Mouse (Mus musculus) embryonic facial prominence, embryonic 11.5 days (tissue): Measurements from ENCODE around the gene Gm15737. TPM values are rescaled to one million over a fixed set of nuclear protein-coding genes. Genes with fewer than 3 reads are reported as not detected.

Experiments
- ATAC-seq: fragments of 200-750 bp; cut with Nextera tagmentation; replicated peaks from 2 replicates; pipeline ENCODE4 v1.8.0; 2017; ENCODE audit warnings: low read depth; ENCODE audit not compliant: insufficient number of reproducible peaks, low FRiP score, low TSS enrichment
- DNase-seq: peaks from one replicate; pipeline ENCODE4 v3.0.0-alpha.2; 2015; ENCODE audit warnings: low spot score
- H3K27ac ChIP-seq: fragments of 300-500 bp; sonication (generic); replicated peaks from 2 replicates; pipeline ENCODE4 v1.5.1; 2014; ENCODE audit warnings: mild to moderate bottlenecking, low read depth, low read length, control low read depth
- H3K27me3 ChIP-seq: fragments of 300-500 bp; sonication (generic); 2 replicates; pipeline ENCODE4 v1.6.1; 2014; ENCODE audit warnings: mild to moderate bottlenecking, low read length, moderate library complexity, mixed read lengths; ENCODE audit not compliant: control insufficient read depth, insufficient read depth
- H3K36me3 ChIP-seq: fragments of 300-500 bp; sonication (generic); replicated peaks from 2 replicates; pipeline ENCODE4 v1.6.1; 2014; ENCODE audit warnings: low read depth, mild to moderate bottlenecking, low read length, moderate library complexity, mixed read lengths; ENCODE audit not compliant: control insufficient read depth, insufficient read depth
- H3K4me1 ChIP-seq: fragments of 300-500 bp; sonication (generic); 2 replicates; pipeline ENCODE4 v1.6.1; 2014; ENCODE audit warnings: low read length, mixed read lengths; ENCODE audit not compliant: control insufficient read depth, insufficient read depth
- H3K4me2 ChIP-seq: fragments of 300-500 bp; sonication (generic); 2 replicates; pipeline ENCODE4 v1.6.1; 2014; ENCODE audit warnings: low read depth, mild to moderate bottlenecking, control low read depth, low read length, moderate library complexity
- H3K4me3 ChIP-seq: fragments of 300-500 bp; sonication (generic); 2 replicates; pipeline ENCODE4 v1.5.1; 2014; ENCODE audit warnings: low read depth, low read length, control low read depth
- H3K9ac ChIP-seq: fragments of 300-500 bp; sonication (generic); replicated peaks from 2 replicates; pipeline ENCODE4 v1.6.1; 2014; ENCODE audit warnings: mild to moderate bottlenecking, control low read depth, low read length
- H3K9me3 ChIP-seq: fragments of 300-500 bp; sonication (generic); replicated peaks from 2 replicates; pipeline ENCODE4 v1.6.1; 2016; ENCODE audit warnings: mild to moderate bottlenecking, low read length, inconsistent platforms, mixed read lengths; ENCODE audit not compliant: control insufficient read depth
- WGBS: fragments of 180-500 bp; shearing (Covaris S2); extraction: QIAGEN DNeasy Blood & Tissue Kit; methylation state at CpG from one replicate; pipeline ENCODE4 v1.1.7; 2014; 5-methylcytosine and 5-hydroxymethylcytosine counted together
- polyA plus RNA-seq: library from polyadenylated mRNA; unstranded; fragments of >200 nt; fragmentation: Nextera tagmentation; extraction: Ambion mirVana; gene quantifications from 2 replicates; pipeline ENCODE4 v1.2.1, GENCODE M21; 2014

Gm15737 gene
- polyA plus RNA-seq, result 0.07 TPM in 1 of 2 replicates, not detected in the other

DNA sequence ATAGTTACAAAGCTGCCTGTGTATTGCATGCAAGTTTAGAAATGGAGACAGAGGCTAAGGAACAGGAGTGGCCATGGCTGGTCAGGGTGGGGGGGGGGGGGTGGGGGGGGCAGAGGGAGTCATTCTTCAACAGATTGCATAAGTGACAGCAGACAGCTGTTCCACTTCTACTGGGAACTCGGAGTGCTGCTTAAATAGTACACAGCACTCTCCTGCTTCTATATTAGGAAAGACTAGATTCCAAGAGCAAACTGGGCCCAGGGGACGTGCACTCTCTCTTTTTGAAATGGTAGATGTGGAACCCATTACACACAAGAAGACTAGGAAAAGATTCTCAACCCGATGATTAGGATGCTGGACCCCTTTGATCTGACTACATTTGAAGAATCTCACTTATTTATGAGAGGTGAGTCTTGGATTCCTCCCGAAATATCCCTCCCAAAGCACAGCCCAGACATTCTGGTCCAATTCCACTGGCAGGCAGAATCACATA, at the start of gene Gm15737:
Gm15737 (plus strand) TSS at position 269 of the 493 bp plus-strand sequence.
- Histone ChIP-seq H3K4me3 (no peak within 1 kb of the TSS), H3K9me3 (no peaks in the 10 kb centered on the region), H3K36me3 (no peaks in the 10 kb centered on the region), H3K4me1 (no peaks in the 10 kb centered on the region; the same call in 1 of the 2 replicates), H3K9ac (no peak within 1 kb of the TSS), H3K27ac (no peak within 1 kb of the TSS), H3K4me2 (no peak within 1 kb of the TSS), H3K27me3 (no peaks in the 10 kb centered on the region)
- 40% methylated on average over 4 of the region's 4 CpGs for WGBS
- peak; percentile 46 for DNase-seq
- no peak for ATAC-seq

DNA sequence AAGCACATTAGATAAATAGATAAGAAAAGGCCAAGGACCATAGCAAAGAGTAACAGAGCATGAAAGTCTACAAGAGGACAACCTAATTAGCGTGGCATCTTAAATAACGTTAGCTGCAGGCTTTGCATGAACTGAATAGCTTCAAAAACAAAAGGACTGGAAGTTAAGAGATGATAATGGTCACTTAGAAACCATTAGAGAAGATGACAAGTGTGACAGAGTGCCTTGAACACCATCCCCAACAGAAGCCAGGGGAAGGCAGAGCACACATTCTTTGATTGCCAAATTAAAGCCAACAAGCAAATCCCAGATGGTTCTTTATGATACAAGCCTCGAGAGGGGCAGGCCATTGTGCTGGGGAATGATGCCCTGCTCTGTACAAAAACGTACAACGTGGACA, 47.6 kb upstream of the Gm15737 start:
- Histone ChIP-seq H3K4me3 (no peak overlapping the region), H3K9me3 (no peaks in the 10 kb centered on the region), H3K27ac (no peak overlapping the region), H3K27me3 (no peaks in the 10 kb centered on the region), H3K36me3 (no peaks in the 10 kb centered on the region), H3K9ac (no peak overlapping the region), H3K4me2 (no peak overlapping the region), H3K4me1 (peaks cover under 1% of the 10 kb centered on the region; the same call in 1 of the 2 replicates)
- WGBS, result 46% methylated on average over 5 of the region's 5 CpGs
- ATAC-seq (no peak), DNase-seq (no peak)

DNA sequence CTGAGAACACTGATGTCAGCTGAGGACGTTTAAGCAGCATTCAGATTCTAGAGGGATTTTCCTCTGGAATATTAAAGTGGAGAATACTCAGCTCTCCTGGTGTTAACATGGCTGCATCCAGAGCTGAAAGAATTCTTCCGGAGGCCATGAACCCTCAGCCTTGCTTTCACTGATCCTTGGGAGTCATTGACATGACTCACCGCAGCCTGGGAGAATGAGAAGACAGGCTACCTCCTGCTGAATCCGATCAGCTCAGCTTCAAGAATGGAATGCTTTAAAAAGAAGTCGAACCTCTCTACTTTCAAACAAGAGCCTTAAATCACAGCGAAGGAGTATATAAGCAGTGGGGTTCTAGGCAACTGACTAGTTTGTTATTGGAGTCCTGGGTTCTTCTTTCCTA, 47.2 kb upstream of the Gm15737 start:
- ATAC-seq, result no peak
- 58% methylated on average over 6 of the region's 6 CpGs for WGBS

DNA sequence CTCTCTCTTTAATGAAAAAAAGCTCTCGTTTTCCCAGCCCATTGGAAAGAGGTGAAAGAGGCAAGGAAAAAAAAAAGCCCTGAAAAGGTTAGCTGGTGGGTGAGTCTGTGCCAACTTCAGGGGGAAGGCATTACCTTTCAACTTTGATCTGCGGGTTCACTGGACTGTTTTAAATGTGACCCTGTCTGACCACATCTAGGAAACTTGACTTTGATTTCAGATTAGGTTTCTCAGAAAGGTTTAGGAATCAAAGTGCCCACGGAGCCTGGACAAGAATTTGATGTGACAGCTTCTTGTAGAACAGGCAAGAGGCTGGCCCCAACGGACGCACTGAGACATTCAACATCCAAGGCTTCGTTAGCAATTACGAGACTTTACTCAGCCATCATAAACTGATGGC, 45.2 kb upstream of the Gm15737 start:
- Histone ChIP-seq H3K27me3 (no peaks in the 10 kb centered on the region), H3K36me3 (no peaks in the 10 kb centered on the region; the same call in 1 of the 2 replicates), H3K4me1 (no peaks in the 10 kb centered on the region), H3K9ac (no peak overlapping the region), H3K4me3 (no peak overlapping the region), H3K9me3 (no peaks in the 10 kb centered on the region), H3K4me2 (no peak overlapping the region), H3K27ac (no peak overlapping the region)
- ATAC-seq (no peak), DNase-seq (peak; percentile 66)
- WGBS, result 28% methylated on average over 7 of the region's 7 CpGs

More for the DNA sequence above, 47.2 kb upstream of the Gm15737 start:
- no peaks in the 10 kb centered on the region for H3K4me1 ChIP-seq
- H3K4me3 ChIP-seq, result no peak overlapping the region
- H3K4me2 ChIP-seq, result no peak overlapping the region
- DNase-seq, result no peak
- H3K27me3 ChIP-seq, result no peaks in the 10 kb centered on the region
- no peak overlapping the region for H3K27ac ChIP-seq
- no peak overlapping the region for H3K9ac ChIP-seq
- no peaks in the 10 kb centered on the region for H3K36me3 ChIP-seq
- H3K9me3 ChIP-seq, result no peaks in the 10 kb centered on the region

DNA sequence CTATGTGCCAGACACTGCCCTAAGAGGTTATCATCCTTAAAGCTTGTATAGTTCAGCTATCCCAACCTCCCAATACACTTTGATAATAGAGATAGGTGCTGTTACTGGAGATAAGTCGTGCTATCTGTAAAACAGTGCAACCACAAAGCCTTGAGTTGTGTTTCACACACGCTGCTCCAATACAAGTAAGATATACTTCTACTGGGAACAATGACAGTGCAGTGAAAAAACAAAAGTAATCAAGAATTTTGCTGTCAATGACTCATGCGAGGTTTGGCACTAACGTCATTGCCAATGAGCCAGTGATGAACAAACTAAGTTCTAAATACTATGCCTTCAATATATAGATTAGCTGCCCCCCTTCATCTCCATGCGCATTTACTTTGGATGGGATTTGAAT, 42.6 kb upstream of the Gm15737 start:
- Histone ChIP-seq H3K9ac (no peak overlapping the region), H3K4me1 (no peaks in the 10 kb centered on the region), H3K4me2 (no peak overlapping the region), H3K36me3 (no peaks in the 10 kb centered on the region; the same call in 1 of the 2 replicates), H3K4me3 (no peak overlapping the region), H3K9me3 (no peaks in the 10 kb centered on the region), H3K27ac (no peak overlapping the region), H3K27me3 (no peaks in the 10 kb centered on the region)
- no peak for ATAC-seq
- 90% methylated on average over 5 of the region's 5 CpGs for WGBS
- no peak for DNase-seq

DNA sequence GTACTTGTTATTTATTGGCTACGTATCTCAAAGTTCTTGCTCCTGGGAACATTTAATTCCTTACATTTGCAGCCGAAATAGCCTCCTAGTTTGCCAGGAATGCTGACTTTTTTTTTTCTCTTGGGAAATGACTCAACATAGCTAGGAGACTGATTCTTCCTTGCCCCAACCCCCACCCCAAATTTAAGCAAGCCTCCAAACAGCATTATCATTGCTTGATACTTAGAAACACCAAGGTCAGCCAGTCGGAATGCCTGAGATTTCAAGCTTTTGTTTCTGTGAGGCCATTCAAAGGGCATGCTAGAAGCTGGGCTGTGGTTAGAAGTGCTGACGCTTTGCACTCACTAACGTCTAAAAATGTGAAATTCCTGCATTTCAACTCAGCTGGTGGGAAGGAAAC, 41.8 kb upstream of the Gm15737 start:
- 37% methylated on average over 5 of the region's 5 CpGs for WGBS

DNA sequence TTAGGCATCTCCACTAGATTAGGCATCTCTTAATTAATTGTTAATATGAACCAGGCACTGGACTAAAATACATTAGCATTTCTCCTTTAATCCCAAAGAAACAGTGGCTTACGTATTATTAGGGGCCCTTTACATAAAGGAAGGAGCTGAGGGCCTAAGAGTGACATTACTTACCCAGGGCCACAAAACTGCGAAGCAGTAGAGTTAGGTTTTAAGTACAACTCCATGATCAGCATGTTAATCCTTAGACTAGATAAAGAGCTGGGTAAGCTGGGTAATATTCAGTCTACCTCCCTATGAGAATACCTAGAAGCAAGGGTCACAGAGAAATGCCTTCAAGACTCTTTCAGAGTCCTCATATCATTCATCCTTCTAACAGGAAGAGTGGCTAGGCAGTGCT, 40.0 kb upstream of the Gm15737 start:
- 94% methylated on average over 2 of the region's 2 CpGs for WGBS
- no peak overlapping the region for H3K4me2 ChIP-seq
- no peak overlapping the region for H3K27ac ChIP-seq
- H3K9me3 ChIP-seq, result no peaks in the 10 kb centered on the region
- ATAC-seq (no peak), DNase-seq (no peak)
- no peak overlapping the region for H3K9ac ChIP-seq
- H3K36me3 ChIP-seq, result no peaks in the 10 kb centered on the region; the same call in 1 of the 2 replicates
- no peaks in the 10 kb centered on the region for H3K4me1 ChIP-seq
- no peaks in the 10 kb centered on the region for H3K27me3 ChIP-seq
- H3K4me3 ChIP-seq, result no peak overlapping the region

More for the DNA sequence above, 41.8 kb upstream of the Gm15737 start:
- ATAC-seq (no peak), DNase-seq (no peak)
- Histone ChIP-seq H3K27ac (no peak overlapping the region), H3K27me3 (no peaks in the 10 kb centered on the region), H3K4me1 (no peaks in the 10 kb centered on the region), H3K9me3 (no peaks in the 10 kb centered on the region), H3K9ac (no peak overlapping the region), H3K4me3 (no peak overlapping the region), H3K36me3 (no peaks in the 10 kb centered on the region; the same call in 1 of the 2 replicates), H3K4me2 (no peak overlapping the region)

DNA sequence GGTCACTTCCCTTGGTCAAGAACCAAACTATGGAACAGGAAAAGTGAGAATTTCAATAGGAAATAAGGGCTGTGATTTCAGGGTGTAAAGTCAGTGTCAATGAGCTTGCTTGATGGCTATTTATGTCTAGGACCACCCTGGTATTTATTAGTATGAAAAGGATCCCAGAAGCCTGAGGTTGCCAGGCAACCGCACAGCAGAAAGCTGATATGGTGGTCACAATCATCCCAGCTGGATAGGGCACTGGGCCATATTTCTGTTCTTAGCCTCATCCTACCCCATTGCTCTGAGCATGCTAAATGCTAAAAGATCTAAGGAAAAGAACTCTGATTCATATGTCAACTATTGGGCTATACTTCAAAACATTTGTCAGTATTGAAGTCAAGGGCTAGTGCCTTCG, 38.1 kb upstream of the Gm15737 start:
- no peak overlapping the region for H3K27ac ChIP-seq
- DNase-seq (no peak), ATAC-seq (no peak)
- H3K9me3 ChIP-seq, result no peaks in the 10 kb centered on the region
- H3K4me2 ChIP-seq, result no peak overlapping the region
- H3K9ac ChIP-seq, result no peak overlapping the region
- no peaks in the 10 kb centered on the region for H3K4me1 ChIP-seq
- no peak overlapping the region for H3K4me3 ChIP-seq
- H3K27me3 ChIP-seq, result no peaks in the 10 kb centered on the region
- no peaks in the 10 kb centered on the region; the same call in 1 of the 2 replicates for H3K36me3 ChIP-seq
- 90% methylated on average over 2 of the region's 2 CpGs for WGBS
